Mouse (Mus musculus) CH12.LX (cell line): ENCODE results near the gene Il17rd.

ENCODE experiments used
- BHLHE40 ChIP-seq: IDR thresholded peaks from 2 replicates; pipeline ENCODE4 v1.6.1; 2011; ENCODE audit warnings: mild to moderate bottlenecking, low read depth, low read length, improper control_type of control experiment
- CTCF ChIP-seq, 2 experiments: IDR thresholded peaks in 1 of 2; conservative IDR thresholded peaks in 1 of 2; 2 replicates each; pipeline ENCODE4 v1.5.1; 2011 to 2012; ENCODE audit warnings: low read depth in 2 of 2, low read length in 2 of 2, improper control_type of control experiment in 1 of 2, inconsistent platforms in 1 of 2, mild to moderate bottlenecking in 1 of 2, moderate library complexity in 1 of 2
- EP300 ChIP-seq: IDR thresholded peaks from 2 replicates; pipeline ENCODE4 v1.6.1; 2011; ENCODE audit warnings: low read length, improper control_type of control experiment
- JUN ChIP-seq: IDR thresholded peaks from 2 replicates; pipeline ENCODE4 v1.6.1; 2011; ENCODE audit warnings: low read depth, mild to moderate bottlenecking, low read length, improper control_type of control experiment, moderate library complexity; ENCODE audit not compliant: insufficient read depth
- NRF1 ChIP-seq: IDR thresholded peaks from 2 replicates; pipeline ENCODE4 v1.6.1; 2014; ENCODE audit warnings: low read depth, mild to moderate bottlenecking, inconsistent platforms, low read length, improper control_type of control experiment, moderate library complexity
- SMC3 ChIP-seq: IDR thresholded peaks from 2 replicates; pipeline ENCODE4 v1.6.1; 2011; ENCODE audit warnings: low read depth, low read length, improper control_type of control experiment

- TF ChIP-seq CTCF (conservative IDR thresholded peaks at IDR 0.05 in 1 of 2, IDR thresholded peaks at IDR 0.05 in 1 of 2; ENCODE audit: low read depth in 2 of 2, low read length in 2 of 2) = no peak
- TF ChIP-seq SMC3 = no peak
- TF ChIP-seq JUN = no peak
- no peak for TF ChIP-seq BHLHE40
- TF ChIP-seq NRF1 = no peak
- TF ChIP-seq EP300 = no peak
These were observed 25.1 kb upstream of the Il17rd start for GRCm38 (mm10) chr14:27013658-27014057.
